Mouse (Mus musculus) cerebellum, adult 2 months (tissue): ENCODE measurements around the gene Tuba1a.

Experiments
- CTCF ChIP-seq: fragments of 200-500 bp; IDR thresholded peaks from 2 replicates; pipeline ENCODE4 v1.5.1; 2011; ENCODE audit warnings: low read depth, mild to moderate bottlenecking, control low read depth, low read length, moderate library complexity, borderline replicate concordance; ENCODE audit not compliant: insufficient read depth
- POLR2A ChIP-seq: fragments of 200-500 bp; IDR thresholded peaks from 2 replicates; pipeline ENCODE4 v1.6.1; 2011; ENCODE audit warnings: low read length, control low read depth, borderline replicate concordance; ENCODE audit not compliant: insufficient read depth

GRCm38 (mm10) chr15:98978409-98979172, 25.1 kb upstream of the Tuba1a start:
- no peak for TF ChIP-seq POLR2A
- no peak for TF ChIP-seq CTCF
